Mouse (Mus musculus) left cerebral cortex, adult 11 months (tissue): ENCODE measurements at regions not wholly inside any gene's neighbourhood (a gene's known extent, or its start where the extent isn't known, plus 50 kb on each side); places are given as distances from the start of the nearest gene placed in this dataset.
A peak's percentile ranks its signal among the peaks of the same experiment; 100 is the strongest.
"Not testable (repeated sequence)": the region's sequence is repeated elsewhere in the genome, so short reads cannot be mapped to it uniquely, and the experiment has no call there.

Source experiments
- DNase-seq: peaks from one replicate; pipeline ENCODE4 v3.0.0; 2022; ENCODE audit warnings: low spot score

DNA sequence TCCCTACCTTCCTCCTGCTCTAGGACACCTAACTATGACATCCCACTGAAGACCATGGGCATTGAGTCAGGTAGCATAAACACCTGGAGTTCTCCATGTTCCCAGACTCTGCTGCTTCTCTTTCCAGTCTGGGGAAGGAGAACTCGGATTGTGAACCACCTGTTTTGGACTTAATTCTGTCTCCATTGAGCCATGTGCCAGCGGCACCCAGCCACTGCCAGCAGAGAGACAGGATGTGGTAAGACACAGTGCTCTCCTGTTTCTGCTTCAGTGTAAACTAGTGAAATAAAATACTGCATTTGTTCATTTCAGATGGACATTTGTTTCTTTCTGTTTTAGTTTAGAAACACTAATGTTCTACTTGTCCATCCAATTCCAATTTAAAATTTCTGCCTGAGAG, 168.1 kb upstream of the Arhgap18 start:
- no peak for DNase-seq

DNA sequence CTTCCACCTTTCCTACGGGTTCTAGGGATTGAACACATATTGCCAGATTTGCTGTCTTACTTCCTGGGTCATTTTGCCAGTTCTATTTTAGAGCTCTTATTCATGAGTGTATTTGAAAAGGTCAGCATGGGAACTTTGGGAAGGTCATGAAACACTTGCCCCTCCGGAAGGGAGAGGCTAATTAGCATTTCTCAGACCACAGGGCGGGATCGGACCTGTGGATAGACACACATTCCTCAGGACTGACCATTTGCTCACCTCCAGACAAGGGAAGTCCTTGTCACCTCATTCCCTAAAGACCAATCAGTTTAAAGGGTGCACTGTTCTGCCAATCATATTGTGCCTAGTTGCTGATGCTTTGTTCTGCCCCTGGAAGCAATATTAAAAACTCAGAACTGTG, 146.1 kb upstream of the Arhgap18 start:
- not testable (repeated sequence) for DNase-seq

DNA sequence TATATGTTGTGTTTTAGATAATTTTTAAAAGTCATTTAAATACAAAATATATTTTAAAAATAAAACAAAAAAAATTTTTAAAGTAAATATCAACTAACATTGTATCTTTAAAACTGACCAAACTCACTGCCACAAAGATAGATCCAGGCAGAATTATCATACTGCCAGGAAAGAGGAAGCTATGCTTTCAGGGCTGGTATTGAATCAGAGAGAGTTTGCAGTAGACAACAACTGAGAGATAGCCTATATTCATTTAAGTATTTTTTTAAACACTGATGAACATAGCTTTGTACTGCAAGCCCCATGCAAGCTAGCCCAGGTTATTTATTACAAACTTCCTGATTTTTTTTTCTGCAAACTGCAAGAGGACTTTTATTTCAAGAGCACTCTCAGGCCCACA, 142.0 kb upstream of the Arhgap18 start:
- DNase-seq, result no peak

DNA sequence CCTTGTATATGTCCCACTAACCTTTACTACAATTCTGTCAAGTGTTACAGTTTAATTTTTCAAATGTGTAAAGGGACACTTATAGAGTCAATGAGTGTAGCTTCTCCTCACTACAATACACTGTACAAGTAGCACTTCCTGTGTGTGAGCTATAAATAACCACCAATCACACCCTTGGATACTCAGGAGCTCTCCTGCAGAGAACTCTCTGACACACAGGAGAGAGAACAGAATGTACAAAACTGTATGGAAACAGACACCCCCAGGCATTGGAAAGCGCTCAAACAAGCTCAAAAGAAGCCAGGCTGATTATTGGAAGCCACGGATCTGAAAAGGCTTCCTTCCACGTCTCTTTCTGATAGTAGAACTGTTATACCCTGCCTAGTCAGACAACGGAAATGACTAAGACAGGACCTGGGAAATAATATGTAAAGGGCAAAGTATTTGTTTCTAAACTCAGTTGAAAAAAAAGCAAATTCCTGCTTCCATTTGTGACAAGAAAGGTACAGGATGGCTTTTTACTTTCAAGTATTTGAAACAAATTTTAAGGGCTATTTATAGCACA, 122.9 kb upstream of the Arhgap18 start:
- DNase-seq, result no peak

DNA sequence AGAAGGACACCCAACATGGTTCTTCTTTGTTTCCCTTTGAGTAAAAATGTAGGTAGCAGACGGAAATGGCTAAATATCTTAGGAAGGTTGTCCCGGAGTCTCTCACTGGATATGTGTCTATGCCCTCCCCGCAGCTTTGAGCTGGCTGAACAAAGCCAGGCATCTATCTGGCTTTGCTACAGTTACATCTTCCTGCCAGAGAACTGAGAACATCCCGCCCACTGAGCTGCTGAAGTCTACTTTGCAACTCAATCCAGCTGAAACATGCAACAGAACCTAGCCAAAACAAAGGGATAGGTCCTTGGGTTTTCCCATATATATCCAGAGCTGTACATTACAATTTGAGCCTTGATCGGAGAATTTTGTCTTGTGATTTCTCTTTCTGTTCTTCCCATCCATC, 121.0 kb upstream of the Arhgap18 start:
- DNase-seq, result no peak

DNA sequence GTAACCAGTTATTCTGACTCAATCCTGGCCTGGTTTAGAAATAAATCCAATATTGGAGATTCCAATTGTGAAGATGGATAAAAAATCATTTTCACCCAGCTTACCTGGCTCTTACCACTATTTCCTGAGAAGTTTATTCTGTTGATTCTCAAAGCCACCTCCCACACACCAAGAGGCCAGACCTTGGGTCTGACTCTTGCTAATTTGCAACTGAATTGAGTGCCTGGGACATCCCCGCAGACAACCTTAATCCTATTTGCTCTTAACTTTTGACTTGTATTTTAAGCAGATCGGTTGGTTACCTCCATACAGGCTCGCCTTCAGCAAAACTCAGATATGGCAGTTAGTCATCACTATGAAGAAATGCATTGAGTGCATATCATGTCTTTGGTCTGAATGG, 115.8 kb upstream of the Arhgap18 start:
- DNase-seq, result no peak

DNA sequence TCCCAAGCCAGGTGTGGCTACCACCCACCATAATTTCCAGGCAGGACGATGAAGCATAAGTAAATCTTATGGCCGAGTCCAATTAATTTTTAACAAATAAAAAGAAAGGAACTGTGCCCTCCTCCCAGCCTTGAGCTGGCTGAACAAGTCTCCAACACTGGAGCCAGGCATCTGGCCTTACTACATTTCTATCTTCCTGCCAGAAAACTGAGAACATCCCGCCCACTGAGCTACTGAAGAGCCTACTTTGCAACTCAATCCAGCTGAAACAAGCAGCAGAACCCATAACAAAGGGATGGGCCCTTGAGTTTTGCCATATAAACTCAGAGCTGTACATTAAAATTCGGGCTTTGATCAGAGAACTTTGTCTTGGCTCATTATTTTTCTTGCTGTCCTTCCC, 115.2 kb upstream of the Arhgap18 start:
- no peak for DNase-seq

DNA sequence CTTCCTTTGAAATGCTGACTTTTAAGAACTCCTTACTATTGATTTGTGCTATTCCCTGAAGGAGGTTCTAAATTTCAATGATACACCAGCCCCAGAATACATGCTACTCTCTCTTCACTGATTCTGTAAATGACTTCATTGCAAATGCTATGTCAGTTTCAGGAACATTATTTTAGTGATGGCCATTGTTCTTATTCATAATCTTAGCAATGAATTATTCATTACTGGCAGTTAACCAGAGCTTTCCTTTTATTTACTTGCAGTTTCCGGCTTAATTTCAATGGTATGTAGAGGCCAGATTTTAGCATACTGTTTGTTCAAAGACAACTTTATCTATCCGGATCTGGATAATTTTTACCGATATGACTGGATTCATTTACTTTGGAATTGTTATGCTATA, 114.1 kb upstream of the Arhgap18 start:
- DNase-seq, result no peak

DNA sequence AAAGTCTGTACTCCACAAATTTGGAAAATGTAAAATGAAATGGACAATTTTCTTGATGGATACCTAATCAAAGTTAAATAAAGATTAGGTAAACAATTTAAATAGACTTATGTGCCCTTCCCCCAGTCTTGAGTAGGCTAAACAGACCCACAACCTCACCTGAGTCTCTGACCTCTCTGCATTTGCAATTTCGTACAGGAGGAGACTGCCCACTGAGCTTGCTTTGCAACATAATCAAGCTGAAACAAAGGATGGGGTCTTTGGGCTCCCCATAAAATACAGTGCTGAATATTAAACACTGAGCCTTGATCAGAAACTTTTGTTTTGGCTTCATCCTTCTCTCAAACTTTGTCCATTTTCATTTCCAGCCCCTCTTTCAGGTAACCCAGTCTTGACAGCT, 100.1 kb upstream of the Arhgap18 start:
- no peak for DNase-seq

DNA sequence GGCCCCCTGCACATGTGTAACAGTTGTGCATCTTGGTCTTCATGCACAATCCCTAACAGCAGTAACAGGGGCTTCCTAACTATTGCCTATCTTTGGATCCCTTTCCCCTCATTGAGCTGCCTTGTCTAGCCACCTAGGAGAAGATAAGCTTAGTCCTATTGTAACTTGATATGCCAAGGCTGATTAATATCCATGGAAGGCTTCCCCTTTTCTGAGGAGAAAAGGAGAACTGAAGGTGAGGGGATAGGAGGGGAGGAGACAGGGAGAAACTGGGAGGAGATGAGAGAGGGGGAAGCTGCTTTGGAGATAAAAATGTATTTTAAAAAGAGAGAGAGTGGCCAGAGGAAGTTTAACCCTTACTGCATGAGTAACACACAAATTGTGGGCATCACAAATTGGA, 89.0 kb upstream of the Arhgap18 start:
- DNase-seq, result no peak

DNA sequence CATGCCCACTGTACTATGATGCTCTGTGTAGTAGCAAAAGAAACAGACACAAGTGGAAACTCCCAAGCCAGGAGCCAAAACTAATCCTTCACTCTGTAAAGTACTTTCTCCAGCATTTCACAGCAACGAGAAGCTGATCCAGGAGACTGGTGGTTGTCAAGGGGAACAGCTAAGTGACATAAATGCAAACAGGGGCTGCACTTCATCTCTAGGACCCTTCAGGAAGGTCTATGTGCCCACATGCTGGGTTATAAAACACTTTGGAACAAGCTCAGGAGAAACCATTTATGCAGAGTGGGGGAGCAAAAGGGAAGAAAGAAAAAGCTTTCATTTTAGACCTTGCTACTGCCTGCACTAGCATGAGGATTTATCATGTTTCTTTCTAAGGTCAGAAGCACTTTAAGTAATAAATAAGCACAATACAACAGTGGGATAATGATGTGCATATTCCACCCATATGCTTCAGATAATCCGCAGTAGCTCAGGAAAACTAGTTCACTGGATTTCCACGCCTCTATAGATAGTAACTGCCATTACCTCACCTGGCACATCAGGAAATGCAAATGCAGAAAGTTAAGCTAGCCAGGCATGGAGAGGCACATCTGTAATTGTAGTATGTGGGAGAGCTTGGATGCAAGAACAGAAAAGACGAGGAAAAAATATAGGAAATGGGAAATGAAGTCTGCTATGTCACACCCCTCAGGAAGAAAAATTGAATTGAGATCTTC, 73.6 kb upstream of the Arhgap18 start:
- DNase-seq, result no peak

DNA sequence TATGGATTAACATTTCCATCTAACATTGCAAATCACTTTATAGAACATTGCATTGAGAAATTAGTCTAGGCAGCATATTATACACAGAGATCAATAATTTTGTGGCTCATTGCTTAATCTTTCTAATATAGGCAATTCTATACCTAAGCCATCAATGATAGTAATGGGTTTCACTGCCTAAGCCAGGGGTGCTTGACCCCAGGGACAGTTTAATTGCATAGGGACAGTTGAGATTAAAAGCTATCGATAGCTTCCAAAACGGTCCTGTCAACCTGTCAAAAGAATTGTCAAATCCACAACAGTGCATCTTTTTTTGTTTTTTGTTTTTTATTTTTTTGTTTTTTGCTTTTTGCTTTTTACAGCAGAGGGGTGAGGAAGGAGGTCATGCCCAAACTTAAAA, 58.5 kb upstream of the Arhgap18 start:
- DNase-seq, result no peak

DNA sequence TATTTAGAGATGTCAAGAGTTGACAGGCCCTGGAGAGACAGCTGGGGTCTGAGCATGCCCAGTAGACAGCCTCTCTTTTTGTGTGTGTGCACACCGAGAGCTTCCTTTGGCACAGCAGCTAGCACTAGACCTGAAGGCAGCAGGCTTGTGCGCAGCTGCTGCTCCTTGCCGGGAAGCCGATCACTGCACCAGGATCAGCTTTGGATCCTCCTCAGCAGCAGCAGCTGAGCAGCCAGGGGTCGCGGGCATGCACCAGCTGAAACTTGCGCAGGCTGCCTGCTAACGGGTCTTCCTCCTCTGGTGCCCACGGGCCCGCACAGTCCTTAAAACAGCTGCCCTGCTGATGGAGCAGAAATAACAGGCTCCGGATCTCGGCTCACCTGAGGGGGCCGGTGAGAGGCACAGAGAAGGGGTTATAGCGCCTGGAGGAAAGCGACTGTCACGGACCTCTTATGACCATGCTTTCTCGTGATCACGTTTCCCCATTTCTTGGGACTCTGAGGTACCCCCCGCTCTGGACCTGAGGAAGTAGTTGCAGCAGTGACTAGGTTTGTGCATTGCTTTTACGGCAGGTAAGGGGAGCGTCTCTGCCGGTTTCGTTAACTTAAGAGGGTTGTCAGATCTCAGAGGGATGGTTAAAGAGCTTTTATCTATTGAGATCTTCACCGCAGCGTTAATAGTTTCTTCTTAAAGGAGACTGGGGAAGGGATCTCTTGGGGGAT, 57.8 kb upstream of the Arhgap18 start:
- peak; percentile 45 for DNase-seq
